Mouse (Mus musculus) testis, adult 2 months (tissue): ENCODE data around the gene Xdh. TPM values are rescaled to one million over a fixed set of nuclear protein-coding genes. Genes with fewer than 3 reads are reported as not detected.

Experiments used
- H3K27ac ChIP-seq: fragments of 200-500 bp; 2 replicates; pipeline ENCODE4 v1.5.1; 2012; ENCODE audit warnings: low read depth, low read length; ENCODE audit not compliant: control insufficient read depth, insufficient read depth
- H3K27me3 ChIP-seq: fragments of 200-500 bp; 2 replicates; pipeline ENCODE4 v1.6.1; 2012; ENCODE audit warnings: mild to moderate bottlenecking, low read length, moderate library complexity; ENCODE audit not compliant: control insufficient read depth, insufficient read depth
- H3K36me3 ChIP-seq: fragments of 200-500 bp; 2 replicates; pipeline ENCODE4 v1.6.1; 2012; ENCODE audit warnings: mild to moderate bottlenecking, low read length; ENCODE audit not compliant: control insufficient read depth, insufficient read depth
- H3K4me1 ChIP-seq: fragments of 200-500 bp; 2 replicates; pipeline ENCODE4 v1.6.1; 2012; ENCODE audit warnings: low read length; ENCODE audit not compliant: control insufficient read depth, insufficient read depth
- H3K4me3 ChIP-seq: fragments of 200-500 bp; 2 replicates; pipeline ENCODE4 v1.5.1; 2012; ENCODE audit warnings: low read depth, mild to moderate bottlenecking, low read length, moderate library complexity, mixed read lengths; ENCODE audit not compliant: control insufficient read depth
- CTCF ChIP-seq: fragments of 200-500 bp; IDR thresholded peaks from 2 replicates; pipeline ENCODE4 v1.5.1; 2012; ENCODE audit warnings: low read depth, mild to moderate bottlenecking, inconsistent platforms, low read length, moderate library complexity; ENCODE audit not compliant: control insufficient read depth, insufficient read depth, insufficient replicate concordance
- POLR2A ChIP-seq: fragments of 200-500 bp; IDR thresholded peaks from 2 replicates; pipeline ENCODE4 v1.6.1; 2012; ENCODE audit warnings: low read depth, mild to moderate bottlenecking, inconsistent platforms, low read length, moderate library complexity; ENCODE audit not compliant: control insufficient read depth
- polyA plus RNA-seq: library from polyadenylated mRNA; depleted of rRNA; stranded (reverse); fragments of >200 nt; gene quantifications from 2 replicates; pipeline ENCODE4 v1.2.3, GENCODE M21; 2012

The Xdh gene
- polyA plus RNA-seq, 1 experiment: 3.3 TPM

DNA sequence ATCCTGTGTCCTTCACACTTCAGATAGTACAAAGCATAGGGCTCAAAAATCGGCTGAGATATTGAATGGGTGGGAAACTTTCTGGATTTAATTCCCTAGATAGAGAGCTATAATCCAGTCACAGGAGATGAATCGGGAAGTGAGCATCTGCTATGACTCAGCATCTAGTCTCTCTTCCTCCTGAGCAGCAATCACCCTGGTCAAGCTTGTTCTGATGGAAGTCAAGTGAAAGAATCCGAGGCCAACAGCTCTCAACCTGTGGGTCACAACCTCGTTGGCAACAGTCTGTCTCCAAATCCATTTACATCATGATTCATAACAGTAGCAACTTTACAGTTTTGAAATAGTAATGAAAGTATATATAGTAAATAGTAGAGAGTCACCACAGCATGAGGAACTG lies 14.8 kb downstream of the Xdh start:
- Histone ChIP-seq H3K4me3 (no peak overlapping the region), H3K27me3 (no peaks in the 10 kb centered on the region), H3K36me3 (no peaks in the 10 kb centered on the region), H3K4me1 (no peaks in the 10 kb centered on the region), H3K27ac (no peak overlapping the region)
- TF ChIP-seq POLR2A: no peak
- no peak for TF ChIP-seq CTCF

DNA sequence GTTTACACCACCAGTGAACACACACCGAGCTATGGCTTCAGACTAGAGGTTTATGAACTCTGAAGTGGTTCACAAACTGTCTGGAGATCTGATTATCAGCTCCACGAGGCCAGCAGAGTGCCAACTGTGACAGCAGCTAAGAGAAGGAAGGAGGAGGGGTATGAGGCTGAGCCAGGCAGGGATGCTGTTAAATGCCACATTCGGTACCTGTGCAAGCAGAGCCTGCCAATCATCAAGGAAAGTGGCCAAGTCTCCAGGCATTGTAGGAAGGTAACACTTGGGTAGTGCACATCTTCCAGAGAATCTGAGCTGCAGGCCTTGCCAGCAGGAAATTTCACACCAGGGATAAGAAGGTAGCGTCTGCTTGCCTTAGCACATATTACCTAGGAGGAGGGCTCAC lies 15.7 kb downstream of the Xdh start:
- TF ChIP-seq CTCF (no peak), POLR2A (no peak)
- Histone ChIP-seq H3K27me3 (no peaks in the 10 kb centered on the region), H3K36me3 (no peaks in the 10 kb centered on the region), H3K4me3 (no peak overlapping the region), H3K4me1 (no peaks in the 10 kb centered on the region), H3K27ac (no peak overlapping the region)

DNA sequence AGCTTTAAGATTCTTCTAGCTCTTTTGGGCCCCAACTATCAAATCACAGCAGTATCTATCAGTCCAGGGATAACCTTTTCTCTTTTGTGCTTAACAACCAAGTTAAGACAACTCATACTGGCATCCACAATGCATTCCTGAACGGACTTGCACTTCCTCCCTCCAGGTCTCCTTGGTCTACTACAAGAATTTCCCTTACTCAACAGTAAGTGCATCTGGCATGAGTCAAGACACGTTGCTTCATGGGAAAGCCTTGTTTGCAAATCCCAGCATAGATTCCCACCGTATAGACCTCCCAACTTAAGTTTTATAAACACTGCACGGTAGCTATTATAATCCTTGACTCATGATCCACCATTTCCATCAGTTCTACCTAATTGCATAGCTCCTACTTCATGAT lies 16.4 kb downstream of the Xdh start:
- no peak for TF ChIP-seq CTCF
- no peak for TF ChIP-seq POLR2A
- H3K4me3 ChIP-seq: no peak overlapping the region
- no peaks in the 10 kb centered on the region for H3K36me3 ChIP-seq
- H3K4me1 ChIP-seq: no peaks in the 10 kb centered on the region
- H3K27ac ChIP-seq: no peak overlapping the region
- H3K27me3 ChIP-seq: no peaks in the 10 kb centered on the region

- no peaks in the 10 kb centered on the region for H3K4me1 ChIP-seq
- no peaks in the 10 kb centered on the region for H3K27me3 ChIP-seq
- no peak for TF ChIP-seq POLR2A
- TF ChIP-seq CTCF: no peak
- no peak overlapping the region for H3K27ac ChIP-seq
- no peak overlapping the region for H3K4me3 ChIP-seq
- H3K36me3 ChIP-seq: no peaks in the 10 kb centered on the region
Measured at GRCm38 (mm10) chr17:73932497-73933059, 17.4 kb downstream of the Xdh start.

GRCm38 (mm10) chr17:73919520-73919919 lies 30.5 kb downstream of the Xdh start:
- Histone ChIP-seq H3K4me1 (no peaks in the 10 kb centered on the region), H3K27ac (no peak overlapping the region), H3K27me3 (no peaks in the 10 kb centered on the region), H3K4me3 (no peak overlapping the region), H3K36me3 (no peaks in the 10 kb centered on the region)
- TF ChIP-seq CTCF (no peak), POLR2A (no peak)

- TF ChIP-seq CTCF (no peak), POLR2A (no peak)
- H3K36me3 ChIP-seq: no peaks in the 10 kb centered on the region
- H3K27me3 ChIP-seq: no peaks in the 10 kb centered on the region
- H3K4me3 ChIP-seq: no peak overlapping the region
- H3K27ac ChIP-seq: no peak overlapping the region
- no peaks in the 10 kb centered on the region for H3K4me1 ChIP-seq
Measured at GRCm38 (mm10) chr17:73918944-73919381, 31.0 kb downstream of the Xdh start.

DNA sequence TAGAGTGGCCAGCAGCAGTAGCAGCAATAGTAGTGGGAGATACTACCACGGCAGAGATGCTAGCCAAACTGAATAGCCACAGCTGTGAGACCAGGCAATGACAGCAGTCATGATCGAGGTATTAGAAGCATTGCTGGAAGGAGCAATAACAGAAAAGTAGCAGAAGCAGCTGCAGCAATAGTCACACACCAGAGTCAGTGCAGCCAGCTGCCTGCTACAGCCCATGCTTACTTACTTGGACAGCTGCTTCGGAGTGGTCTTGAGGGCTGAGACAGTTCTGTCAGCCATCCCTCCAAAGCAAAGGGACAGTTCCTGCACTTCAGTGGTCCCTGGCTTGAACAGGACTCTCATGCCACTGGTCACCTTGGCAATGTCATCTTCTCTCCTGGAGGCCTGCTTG lies 31.9 kb downstream of the Xdh start:
- TF ChIP-seq POLR2A: no peak
- TF ChIP-seq CTCF: no peak
- Histone ChIP-seq H3K4me3 (no peak overlapping the region), H3K27ac (no peak overlapping the region), H3K4me1 (no peaks in the 10 kb centered on the region), H3K27me3 (no peaks in the 10 kb centered on the region), H3K36me3 (no peaks in the 10 kb centered on the region)

GRCm38 (mm10) chr17:73917713-73918112 lies 32.3 kb downstream of the Xdh start:
- Histone ChIP-seq H3K27me3 (no peaks in the 10 kb centered on the region), H3K36me3 (no peaks in the 10 kb centered on the region), H3K4me3 (no peak overlapping the region), H3K27ac (no peak overlapping the region), H3K4me1 (no peaks in the 10 kb centered on the region)
- TF ChIP-seq POLR2A: no peak
